Comparison of ENCODE assay signal across 8 mouse cellular contexts in genomic region chr1:171037861-171038721, GRCm38 (mm10). TPM values are rescaled to one million over a fixed set of nuclear protein-coding genes. Genes with fewer than 3 reads are reported as not detected.
A peak's percentile ranks its signal among the peaks of the same experiment; 100 is the strongest.
DNase-seq lines count a peak whose midpoint lies in the region; ATAC-seq and TF ChIP-seq lines count a peak whose summit lies in the region.

No protein-coding gene starts in this region.

- WGBS in hindbrain, embryonic 11.5 days, result under 1% methylated on average over 47 of the region's 47 CpGs
- under 1% methylated on average over 47 of the region's 47 CpGs for WGBS in lung, postnatal 0 days

- DNase-seq in MN1 (ENCODE audit: low spot score), result peak; percentile 90
- DNase-seq in cerebellum, adult 9-11 months, result peak; percentile 84
- DNase-seq in frontal cortex, adult 2 months (ENCODE audit: extremely low spot score in 1 of 2, low spot score in 1 of 2), result peak; percentile 66 to 95
- peak; percentile 93 for DNase-seq in hindbrain, embryonic 11.5 days (ENCODE audit: low spot score)
- DNase-seq in layer of hippocampus, postnatal 10 days (ENCODE audit: low spot score in 2 of 2), result peak; percentile 85 to 88
- DNase-seq in lung, postnatal 0 days (ENCODE audit: low spot score), result peak; percentile 90
- DNase-seq in ovary, postnatal 10 days (ENCODE audit: low spot score), result peak; percentile 79
- DNase-seq in thymus, postnatal 10 days (ENCODE audit: low spot score in 2 of 2), result peak; percentile 67 to 75

- H3K4me1 ChIP-seq in hindbrain, embryonic 11.5 days (replicated peaks; ENCODE audit: control insufficient read depth, insufficient read depth, low read length), result 0 out of 2 replicates have a peak, but pooled peaks cover 2% of the 10 kb centered on the region
- 0 out of 2 replicates have a peak, but pooled peaks cover 2% of the 10 kb centered on the region for H3K4me1 ChIP-seq in lung, postnatal 0 days (ENCODE audit: insufficient read depth, low read depth, low read length)

- 0 out of 2 replicates have a peak, but pooled peaks have one; percentile 11 for TF ChIP-seq EP300 in lung, postnatal 0 days (IDR thresholded peaks at IDR 0.05)

- ATAC-seq in hindbrain, embryonic 11.5 days (ENCODE audit: low FRiP score), result peak; percentile 89
- peak; percentile 90 for ATAC-seq in lung, postnatal 0 days

- peaks cover 10% of the 10 kb centered on the region; the same call in 1 of the 2 replicates for H3K27me3 ChIP-seq in hindbrain, embryonic 11.5 days (ENCODE audit: control insufficient read depth, insufficient read depth, low read length)
- H3K27me3 ChIP-seq in lung, postnatal 0 days (replicated peaks; ENCODE audit: insufficient read depth, low read length), result no peaks in the 10 kb centered on the region

- H3K9me3 ChIP-seq in hindbrain, embryonic 11.5 days (ENCODE audit: control insufficient read depth, low read length), result no peaks in the 10 kb centered on the region
- no peaks in the 10 kb centered on the region for H3K9me3 ChIP-seq in lung, postnatal 0 days (ENCODE audit: low read length)

- H3K27ac ChIP-seq in hindbrain, embryonic 11.5 days (ENCODE audit: low read depth, low read length), result peak overlapping the region; percentile 58
- H3K27ac ChIP-seq in lung, postnatal 0 days (ENCODE audit: low read length), result peak overlapping the region; percentile 94

- TF ChIP-seq CTCF in lung, postnatal 0 days (IDR thresholded peaks at IDR 0.05), result peak; percentile 15; the same call in 1 of the 2 replicates

- H3K9ac ChIP-seq in hindbrain, embryonic 11.5 days (ENCODE audit: low read depth, low read length), result peak overlapping the region; percentile 81
- H3K9ac ChIP-seq in lung, postnatal 0 days (replicated peaks; ENCODE audit: low read depth), result peak overlapping the region; percentile 76

- H3K4me3 ChIP-seq in hindbrain, embryonic 11.5 days (ENCODE audit: low read depth, low read length), result peak overlapping the region; percentile 92
- peak overlapping the region; percentile 65 for H3K4me3 ChIP-seq in lung, postnatal 0 days (ENCODE audit: low read depth, low read length)

- H3K36me3 ChIP-seq in hindbrain, embryonic 11.5 days (ENCODE audit: control insufficient read depth, insufficient read depth, low read length), result no peaks in the 10 kb centered on the region
- no peaks in the 10 kb centered on the region for H3K36me3 ChIP-seq in lung, postnatal 0 days (ENCODE audit: insufficient read depth, low read length)

- peak overlapping the region; percentile 39 for H3K4me2 ChIP-seq in hindbrain, embryonic 11.5 days (replicated peaks; ENCODE audit: low read depth, low read length)
- peak overlapping the region; percentile 42 for H3K4me2 ChIP-seq in lung, postnatal 0 days (replicated peaks; ENCODE audit: low read depth, low read length)

RNA-seq across cellular contexts. Expression of gene Fcgr4, which starts 19.4 kb away (rescaled TPM):
- 0.23 and 0.64 TPM in 2 replicates for polyA plus RNA-seq in frontal cortex, adult 2 months (2012; rRNA removed)
- 0.39 and 0.62 TPM in 2 replicates for polyA plus RNA-seq in hindbrain, embryonic 11.5 days (2014; fragmentation: Nextera tagmentation; extraction: Ambion mirVana)
- total RNA-seq in layer of hippocampus, postnatal 10 days (2021), result not detected
- 3.3 and 4.0 TPM in 2 replicates for polyA plus RNA-seq in lung, postnatal 0 days (2015; fragmentation: Nextera tagmentation; extraction: Ambion mirVana)

RNA-seq across cellular contexts. Expression of gene Fcgr3, which starts 26.6 kb away (rescaled TPM):
- polyA plus RNA-seq in frontal cortex, adult 2 months (2012; rRNA removed), result 14.6 and 21.5 TPM in 2 replicates
- polyA plus RNA-seq in hindbrain, embryonic 11.5 days (2014; fragmentation: Nextera tagmentation; extraction: Ambion mirVana), result 9.6 TPM in 2 replicates
- 10 to 100 TPM; 10.5 to 12.7 TPM for total RNA-seq in layer of hippocampus, postnatal 10 days (2021)
- polyA plus RNA-seq in lung, postnatal 0 days (2015; fragmentation: Nextera tagmentation; extraction: Ambion mirVana), result 29.3 and 37.4 TPM in 2 replicates

Comparison
In these comparisons a context has a peak if more than half of its experiments do, and no peak if none do; other contexts are left out.
1. Peak in every context shown above with its lines: DNase-seq, ATAC-seq, H3K4me3 ChIP-seq and H3K27ac ChIP-seq.